Mouse (Mus musculus) heart, postnatal 36 days (tissue): ENCODE measurements around the gene Sf3b3. TPM values are rescaled to one million over a fixed set of nuclear protein-coding genes. Genes with fewer than 3 reads are reported as not detected.
"Not testable (repeated sequence)": the region's sequence is repeated elsewhere in the genome, so short reads cannot be mapped to it uniquely, and the experiment has no call there.

Experiments
- DNase-seq, 2 experiments: peaks; one replicate each; pipeline ENCODE4 v3.0.0; 2021 to 2022
- intact Hi-C: fragments of 180-260 bp; cut with DNase I; formaldehyde crosslinking; loops from one replicate; pipeline ENCODE4 v1.15.1; 2025
- total RNA-seq, 2 experiments: library from RNA; stranded (reverse); gene quantifications; 2 replicates each; pipeline ENCODE4 v1.2.3; 2021

Gene Sf3b3
- total RNA-seq, result 10 to 100 TPM; 37.3 to 39.1 TPM

DNA sequence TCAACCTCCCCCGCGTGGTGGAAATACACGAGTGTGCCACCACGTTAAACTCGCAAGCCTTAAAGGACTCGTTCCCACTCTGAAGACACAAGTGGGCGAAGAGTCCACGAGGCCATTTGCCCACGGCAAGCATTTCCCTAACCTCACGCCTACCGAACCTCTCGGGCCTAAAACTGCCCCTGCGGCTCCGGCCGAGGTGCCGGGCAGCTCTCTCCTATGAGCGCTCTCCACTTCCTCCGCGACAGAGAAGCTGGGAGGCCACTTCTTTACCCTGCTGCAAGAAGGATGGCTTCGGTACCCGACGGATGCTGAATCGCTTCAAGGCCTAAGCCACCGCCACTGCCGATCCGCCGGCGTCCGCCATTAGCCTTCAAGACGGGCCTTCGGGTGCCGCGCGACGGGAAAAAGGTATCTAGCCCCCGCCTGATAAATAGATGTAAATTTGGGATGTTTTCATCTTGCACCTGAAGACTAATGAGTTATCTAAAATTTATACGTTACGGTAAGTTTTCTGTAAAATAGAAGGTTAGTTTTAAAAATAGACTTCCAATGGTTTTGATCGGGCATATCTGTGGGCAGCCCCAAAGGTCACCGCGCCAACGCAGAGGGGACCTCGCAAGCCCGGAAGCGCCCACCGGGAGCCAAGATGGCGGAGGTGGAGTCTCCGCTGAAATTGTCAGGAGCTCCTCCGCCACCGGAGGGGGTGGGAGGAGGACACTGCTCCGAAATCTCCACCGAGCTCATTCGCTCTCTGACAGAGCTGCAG, at the start of gene Sf3b3, which contains the start of gene Cog4:
Gene Sf3b3 (minus strand): TSS at position 383 of the 766 bp plus-strand sequence.
Gene Cog4 (plus strand): TSS at position 196 of the 766 bp plus-strand sequence.
- DNase-seq, result peak; percentile 84 to 90
- intact Hi-C loops, result loop anchor here (5.0 kb wide), 1 partner anchor 246 kb away; the partner anchor contains the start of genes Clec18a and Pdpr

- DNase-seq, result no peak
- intact Hi-C loops, result no loop called here
Observed at GRCm38 (mm10) chr8:110895812-110896211, 49.2 kb upstream of the Sf3b3 start.

GRCm38 (mm10) chr8:110895254-110895653, 48.7 kb upstream of the Sf3b3 start:
- intact Hi-C loops, result no loop called here
- no peak for DNase-seq

GRCm38 (mm10) chr8:110894851-110895250, 48.3 kb upstream of the Sf3b3 start:
- DNase-seq, result no peak
- intact Hi-C loops, result no loop called here

DNA sequence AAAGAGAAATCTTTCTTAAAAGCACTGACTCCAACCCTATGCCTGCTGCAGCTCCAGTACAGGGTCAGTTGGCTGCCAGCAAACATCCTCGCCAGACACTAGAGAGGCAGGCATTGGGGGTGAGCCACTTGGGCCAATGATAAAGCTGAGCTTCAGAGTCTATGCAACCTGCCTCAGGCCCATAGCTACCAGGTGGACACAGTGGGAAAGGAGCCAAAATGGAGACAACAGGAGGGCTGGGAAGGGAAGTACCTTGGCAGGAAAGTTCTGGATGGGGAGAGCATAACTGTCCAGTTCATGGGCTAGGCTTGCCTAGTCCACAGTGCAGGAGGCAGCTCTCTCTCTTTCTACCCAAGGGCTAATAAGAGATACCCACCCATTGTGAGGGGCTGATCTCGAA, 46.3 kb upstream of the Sf3b3 start:
- no peak for DNase-seq
- intact Hi-C loops, result no loop called here

DNA sequence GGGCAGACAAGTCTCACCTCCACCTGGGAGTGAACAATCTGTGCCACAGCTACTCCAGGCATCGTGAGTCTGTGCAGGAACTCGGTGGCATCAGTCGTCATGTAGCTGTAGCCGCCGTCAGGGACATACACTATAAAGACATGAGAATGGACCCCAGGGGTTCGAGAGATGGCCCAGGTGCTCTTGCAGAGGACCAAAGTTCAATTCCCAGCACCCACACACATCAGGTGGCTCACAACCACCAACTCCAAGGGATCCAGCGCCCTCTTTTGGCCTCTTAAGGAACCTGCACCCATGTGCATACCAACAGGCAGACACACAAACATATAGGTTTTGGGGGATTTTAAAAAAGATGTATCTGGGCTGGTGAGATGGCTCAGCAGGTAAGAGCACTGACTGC, 45.5 kb upstream of the Sf3b3 start:
- intact Hi-C loops, result no loop called here

DNA sequence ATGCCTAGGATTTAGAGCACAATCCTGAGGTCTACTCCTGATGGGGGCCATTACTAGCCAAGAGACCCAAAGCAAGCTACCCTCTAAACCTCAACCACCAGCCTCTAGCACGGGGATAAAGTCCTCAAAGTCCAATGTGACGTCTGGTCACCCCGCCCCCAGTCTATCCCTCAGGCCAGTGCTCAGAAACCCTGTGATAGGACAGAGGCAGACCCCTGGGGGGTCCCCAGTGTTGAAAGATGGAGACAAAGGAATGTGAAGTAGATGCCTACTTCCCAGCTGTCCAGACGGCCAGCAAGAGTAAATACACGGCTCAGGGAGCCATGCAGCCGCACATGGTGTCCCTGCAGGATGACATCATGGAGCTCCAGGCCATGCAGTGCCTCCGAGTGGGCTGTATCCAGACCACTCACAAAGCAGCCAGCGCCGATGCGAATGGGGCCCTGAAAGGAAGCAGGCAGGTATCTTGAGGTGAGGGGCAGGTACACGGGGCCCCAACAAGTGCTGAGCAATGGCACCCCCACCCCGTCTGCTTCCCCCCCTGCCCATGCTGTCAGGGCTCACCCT, 43.4 kb upstream of the Sf3b3 start:
- intact Hi-C loops, result no loop called here
- DNase-seq, result no peak

More for the DNA sequence above, 45.5 kb upstream of the Sf3b3 start:
- DNase-seq, result no peak

DNA sequence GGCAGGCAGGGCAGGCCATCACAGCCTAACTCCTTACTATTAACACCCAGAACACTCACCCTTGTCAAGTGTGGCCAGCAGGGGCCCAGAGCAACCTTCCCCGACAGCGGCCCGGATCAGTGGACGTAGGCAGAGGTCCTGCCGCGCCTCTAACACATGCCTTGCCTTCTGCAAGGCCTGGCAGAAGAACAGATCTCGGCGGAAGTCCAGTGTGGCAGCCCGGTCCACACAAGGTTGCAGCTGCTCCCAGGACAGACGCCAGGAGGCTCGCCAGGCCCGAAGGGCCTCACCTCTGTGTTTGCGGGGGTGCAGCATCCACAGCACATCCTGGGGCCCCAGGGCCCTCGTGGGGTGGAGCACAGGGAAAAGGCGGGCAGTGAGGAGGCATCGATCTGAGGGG, 42.3 kb upstream of the Sf3b3 start:
- intact Hi-C loops, result no loop called here
- no peak for DNase-seq

DNA sequence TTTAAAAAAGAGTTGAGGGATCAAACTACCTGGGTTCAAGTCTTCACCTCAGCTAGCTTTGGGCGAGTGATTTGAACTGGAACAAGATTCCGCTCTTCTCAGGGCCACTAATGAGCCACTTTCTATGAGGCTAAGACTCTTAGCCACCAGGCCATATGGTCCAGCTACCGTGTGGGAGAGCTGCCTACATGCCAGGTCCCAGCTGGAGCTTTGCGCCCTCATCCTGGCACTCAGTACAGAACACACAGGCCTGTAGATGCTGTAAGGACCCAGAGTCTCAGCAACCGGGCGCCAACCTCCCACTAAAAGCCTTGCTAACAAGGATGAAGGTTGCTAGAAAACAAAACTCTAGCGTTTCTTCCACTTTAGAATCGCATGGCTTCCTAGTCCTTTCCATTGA, 41.9 kb upstream of the Sf3b3 start:
- intact Hi-C loops, result no loop called here
- no peak for DNase-seq

- intact Hi-C loops, result no loop called here
- DNase-seq, result no peak
Observed at GRCm38 (mm10) chr8:110887551-110887950, 41.0 kb upstream of the Sf3b3 start.

DNA sequence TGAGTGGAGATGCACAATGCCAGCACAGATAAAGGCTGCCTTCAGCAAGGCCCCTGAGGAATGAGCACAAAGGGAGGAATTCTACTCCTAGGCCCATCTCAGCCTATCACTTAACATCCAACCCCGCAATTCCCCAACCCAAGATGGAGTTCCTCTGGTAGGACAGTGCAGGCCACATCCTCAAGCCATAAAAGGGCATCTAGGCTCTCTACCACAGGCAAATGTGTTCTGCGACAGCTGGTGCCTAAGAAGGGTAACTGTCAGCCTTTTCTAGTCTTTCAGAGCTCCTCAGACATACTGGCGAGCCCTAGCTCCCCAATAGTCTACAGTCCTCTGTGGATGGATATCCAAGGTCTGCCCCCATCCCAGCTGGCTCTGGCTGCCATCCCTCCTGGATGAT, 40.0 kb upstream of the Sf3b3 start:
- intact Hi-C loops, result no loop called here
- DNase-seq, result no peak

GRCm38 (mm10) chr8:110883824-110884223, 37.2 kb upstream of the Sf3b3 start:
- DNase-seq, result no peak
- intact Hi-C loops, result no loop called here

- intact Hi-C loops, result no loop called here
- DNase-seq, result no peak
Observed at GRCm38 (mm10) chr8:110881741-110882310, 35.2 kb upstream of the Sf3b3 start.

GRCm38 (mm10) chr8:110877862-110878261, 31.3 kb upstream of the Sf3b3 start:
- no peak for DNase-seq
- intact Hi-C loops, result no loop called here

DNA sequence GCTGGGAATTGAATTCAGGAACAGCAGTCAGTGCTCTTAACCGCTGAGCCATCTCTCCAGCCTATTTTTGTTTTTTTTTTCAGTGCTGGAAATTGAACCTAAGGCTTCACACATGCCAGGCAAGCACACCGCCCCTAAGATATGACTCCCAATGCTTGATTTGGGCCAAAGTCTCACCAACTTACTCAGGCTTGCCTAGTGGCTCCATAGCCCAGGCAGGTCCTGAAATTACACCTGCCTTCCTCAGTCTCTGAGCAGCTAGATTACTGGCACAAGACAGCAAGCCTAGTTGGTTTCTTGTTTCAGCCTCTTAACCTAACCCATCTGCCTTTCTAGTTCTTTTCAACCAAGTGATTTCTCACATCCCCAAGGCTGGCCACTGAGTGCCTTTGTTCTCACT, 23.9 kb upstream of the Sf3b3 start:
- intact Hi-C loops, result no loop called here
- DNase-seq, result no peak

- intact Hi-C loops, DNase-seq: not testable (repeated sequence)
Observed at GRCm38 (mm10) chr8:110861347-110862025, 14.9 kb upstream of the Sf3b3 start.

DNA sequence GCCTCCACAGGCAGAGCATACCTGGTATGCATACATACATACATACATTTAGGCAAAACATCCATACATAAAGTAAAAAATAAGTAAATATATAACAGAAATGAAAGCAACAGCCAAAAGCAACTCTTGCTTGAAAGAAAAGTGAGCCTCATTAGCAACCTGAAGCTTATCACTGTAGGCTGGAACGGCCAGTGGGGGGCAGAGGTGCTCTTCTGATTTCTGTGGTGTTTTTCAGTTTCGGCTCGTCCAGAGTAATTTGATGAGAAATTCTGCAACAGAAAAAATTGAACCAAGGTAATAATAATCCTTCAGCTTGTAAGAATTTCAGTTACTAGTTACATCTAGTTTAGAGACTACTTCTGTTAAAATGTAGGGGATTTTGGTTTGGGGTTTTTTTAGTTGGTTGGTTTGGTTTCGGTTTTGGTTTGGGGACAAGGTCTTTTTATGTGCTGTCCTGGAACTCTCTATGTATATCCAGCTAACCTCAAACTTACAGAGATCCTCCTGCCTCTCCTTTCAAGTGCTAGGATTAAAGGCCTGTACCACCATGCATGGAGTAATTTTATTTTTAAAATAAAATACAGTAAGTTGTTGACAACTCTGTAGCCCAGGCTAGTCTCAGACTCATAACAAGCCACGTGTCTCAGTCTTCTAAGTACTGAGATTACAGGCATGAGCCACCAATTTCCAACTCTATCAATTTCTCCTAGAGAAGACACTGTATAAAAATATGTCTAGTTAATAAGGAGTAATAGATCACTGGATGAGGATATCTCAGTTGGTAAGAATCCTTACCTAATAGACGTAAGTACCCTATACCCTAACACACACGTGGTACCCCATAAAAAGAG, 13.3 kb upstream of the Sf3b3 start:
- intact Hi-C loops, result no loop called here

DNA sequence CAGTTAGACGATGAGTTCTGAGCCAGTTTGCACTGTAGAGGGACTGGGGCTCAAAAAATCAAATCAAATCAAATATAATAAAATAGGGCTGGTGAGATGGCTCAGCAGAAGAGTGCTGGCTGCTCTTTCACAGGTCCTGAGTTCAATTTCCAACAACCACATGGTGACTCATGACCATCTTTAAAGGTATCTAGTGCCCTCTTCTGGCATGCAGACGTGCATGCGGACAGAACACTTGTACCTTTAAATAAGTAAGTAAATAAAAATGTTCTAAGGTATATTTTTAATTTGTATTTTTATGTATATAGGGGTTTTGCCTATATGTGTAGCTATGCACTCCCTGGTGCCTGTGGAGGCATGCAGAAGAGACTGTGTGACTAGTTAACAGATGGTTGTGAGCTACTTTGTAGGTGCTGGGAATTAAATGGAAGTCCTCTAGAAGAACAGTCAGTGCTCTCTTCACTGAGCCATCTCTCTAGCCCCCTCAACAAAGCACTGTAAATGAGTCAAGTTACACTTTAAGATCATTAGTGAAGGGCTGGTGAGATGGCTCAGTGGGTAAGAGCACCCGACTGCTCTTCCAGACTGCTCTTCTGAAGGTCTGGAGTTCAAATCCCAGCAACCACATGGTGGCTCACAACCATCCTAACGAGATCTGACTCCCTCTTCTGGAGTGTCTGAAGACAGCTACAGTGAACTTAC, 10.3 kb upstream of the Sf3b3 start:
- intact Hi-C loops, result no loop called here

More for the DNA sequence above, 13.3 kb upstream of the Sf3b3 start:
- no peak for DNase-seq

GRCm38 (mm10) chr8:110856073-110856472, 9.5 kb upstream of the Sf3b3 start:
- intact Hi-C loops, DNase-seq: not testable (repeated sequence)

More for the DNA sequence above, 10.3 kb upstream of the Sf3b3 start:
- DNase-seq, result no peak

- no peak for DNase-seq
- intact Hi-C loops, result no loop called here
Observed at GRCm38 (mm10) chr8:110851186-110851585, 4.6 kb upstream of the Sf3b3 start.
